Mouse (Mus musculus) kidney, adult 18-20 months (tissue): Measurements from ENCODE around the gene Frk.
A peak's percentile ranks its signal among the peaks of the same experiment; 100 is the strongest.
"Not testable (repeated sequence)": the region's sequence is repeated elsewhere in the genome, so short reads cannot be mapped to it uniquely, and the experiment has no call there.

Experiments
- DNase-seq: peaks from one replicate; pipeline ENCODE4 v3.0.0; 2021

Frk gene

GRCm38 (mm10) chr10:34483297-34484013, at the start of gene Frk:
Frk (plus strand) TSS chr10:34483399.
- peak; percentile 70 for DNase-seq

GRCm38 (mm10) chr10:34434191-34434590, 49.0 kb upstream of the Frk start:
- not testable (repeated sequence) for DNase-seq

- no peak for DNase-seq
Measured at GRCm38 (mm10) chr10:34449469-34449868, 33.7 kb upstream of the Frk start.

- no peak for DNase-seq
Measured at GRCm38 (mm10) chr10:34461451-34461850, 21.7 kb upstream of the Frk start.

GRCm38 (mm10) chr10:34464321-34464720, 18.9 kb upstream of the Frk start:
- DNase-seq = no peak

- DNase-seq = no peak
Measured at GRCm38 (mm10) chr10:34469037-34469436, 14.2 kb upstream of the Frk start.

GRCm38 (mm10) chr10:34479942-34480455, 3.2 kb upstream of the Frk start:
- no peak for DNase-seq

GRCm38 (mm10) chr10:34484014-34484411, 814 bp downstream of the Frk start:
- no peak for DNase-seq

- peak; percentile 41 for DNase-seq
Measured at GRCm38 (mm10) chr10:34485079-34485478, 1.9 kb downstream of the Frk start.

- DNase-seq = no peak
Measured at GRCm38 (mm10) chr10:34507807-34508206, 24.6 kb downstream of the Frk start.

GRCm38 (mm10) chr10:34508593-34508992, 25.4 kb downstream of the Frk start:
- no peak for DNase-seq

- DNase-seq = no peak
Measured at GRCm38 (mm10) chr10:34509256-34509655, 26.1 kb downstream of the Frk start.

GRCm38 (mm10) chr10:34511192-34511591, 28.0 kb downstream of the Frk start:
- DNase-seq = no peak

- DNase-seq = no peak
Measured at GRCm38 (mm10) chr10:34512551-34512950, 29.4 kb downstream of the Frk start.

- DNase-seq = no peak
Measured at GRCm38 (mm10) chr10:34525598-34525997, 42.4 kb downstream of the Frk start.

- no peak for DNase-seq
Measured at GRCm38 (mm10) chr10:34531766-34532165, 48.6 kb downstream of the Frk start.

GRCm38 (mm10) chr10:34532507-34532906, 49.3 kb downstream of the Frk start:
- DNase-seq = no peak

GRCm38 (mm10) chr10:34540687-34541086, 57.5 kb downstream of the Frk start:
- DNase-seq = no peak

GRCm38 (mm10) chr10:34541717-34542490, 58.7 kb downstream of the Frk start:
- DNase-seq = no peak

GRCm38 (mm10) chr10:34550612-34551011, 67.4 kb downstream of the Frk start:
- DNase-seq = no peak

- DNase-seq = no peak
Measured at GRCm38 (mm10) chr10:34551636-34552035, 68.4 kb downstream of the Frk start.

- no peak for DNase-seq
Measured at GRCm38 (mm10) chr10:34563518-34564176, 80.4 kb downstream of the Frk start.

GRCm38 (mm10) chr10:34615474-34615873, 132.3 kb downstream of the Frk start:
- DNase-seq = no peak

- no peak for DNase-seq
Measured at GRCm38 (mm10) chr10:34617216-34617615, 134.0 kb downstream of the Frk start.
